Comparison of ENCODE assay signal across 9 mouse cellular contexts in the genomic region with DNA sequence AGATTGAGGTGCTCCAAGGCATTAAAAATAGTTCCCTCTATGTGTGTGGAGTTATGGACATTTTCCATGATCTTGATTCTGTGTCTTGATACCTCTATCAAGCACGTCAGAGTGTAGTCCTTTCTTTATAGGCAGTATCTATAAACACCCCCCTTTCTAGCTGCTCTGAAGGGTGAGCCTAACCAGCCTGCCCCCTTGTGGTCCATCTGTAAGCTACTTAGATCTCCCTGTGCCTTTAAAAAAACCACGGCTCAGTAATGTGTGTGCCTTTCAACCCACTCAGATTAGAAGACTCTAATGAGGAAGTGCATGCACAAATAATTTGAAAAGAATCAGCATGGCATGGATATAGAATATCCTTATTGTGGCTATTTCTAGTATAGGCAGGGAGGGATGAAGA.
DNase-seq lines count a peak whose midpoint lies in the region; ATAC-seq lines count a peak whose summit lies in the region.
"Had no signal": no experiment of that assay in that cellular context is flagged by ENCODE, and none has a peak within 500 bp of the region (broad histone marks: within the 10 kb centered on the region; RNA-seq: fewer than 3 reads in every experiment).

No protein-coding gene starts in this region.

- no peak overlapping the region for H3K27ac ChIP-seq in forebrain, embryonic 13.5 days
- no peak overlapping the region for H3K27ac ChIP-seq in forebrain, embryonic 10.5 days
- H3K27ac ChIP-seq in midbrain, embryonic 14.5 days (replicated peaks; ENCODE audit: low read depth, low read length) = no peak overlapping the region
- no peak overlapping the region for H3K27ac ChIP-seq in midbrain, embryonic 11.5 days (ENCODE audit: low read depth, low read length)
- H3K27ac ChIP-seq in forebrain, embryonic 16.5 days (ENCODE audit: low read length) = peak overlapping the region; percentile 3; the same call in 1 of the 2 replicates

- H3K9ac ChIP-seq in forebrain, embryonic 13.5 days = no peak overlapping the region
- no peak overlapping the region for H3K9ac ChIP-seq in midbrain, embryonic 14.5 days (replicated peaks; ENCODE audit: low read length)
- no peak overlapping the region for H3K9ac ChIP-seq in midbrain, embryonic 11.5 days (ENCODE audit: low read length)
- H3K9ac ChIP-seq in forebrain, embryonic 16.5 days (replicated peaks; ENCODE audit: low read depth, low read length) = no peak overlapping the region

- no peaks in the 10 kb centered on the region for H3K36me3 ChIP-seq in forebrain, embryonic 13.5 days (ENCODE audit: poor library complexity, severe bottlenecking)
- no peaks in the 10 kb centered on the region for H3K36me3 ChIP-seq in forebrain, embryonic 10.5 days (replicated peaks)
- no peaks in the 10 kb centered on the region for H3K36me3 ChIP-seq in midbrain, embryonic 14.5 days (ENCODE audit: control insufficient read depth, insufficient read depth, low read length)
- no peaks in the 10 kb centered on the region for H3K36me3 ChIP-seq in midbrain, embryonic 11.5 days (ENCODE audit: control insufficient read depth, insufficient read depth, low read length)
- H3K36me3 ChIP-seq in forebrain, embryonic 16.5 days (ENCODE audit: control insufficient read depth, insufficient read depth) = no peaks in the 10 kb centered on the region

- peak; percentile 66 for ATAC-seq in forebrain, embryonic 13.5 days
- ATAC-seq in midbrain, embryonic 14.5 days (ENCODE audit: low FRiP score, low TSS enrichment) = no peak
- no peak for ATAC-seq in midbrain, embryonic 11.5 days (ENCODE audit: low FRiP score)
- peak; percentile 68 for ATAC-seq in forebrain, embryonic 16.5 days

- no peaks in the 10 kb centered on the region for H3K27me3 ChIP-seq in forebrain, embryonic 13.5 days
- H3K27me3 ChIP-seq in forebrain, embryonic 10.5 days (ENCODE audit: poor library complexity, severe bottlenecking) = no peaks in the 10 kb centered on the region
- no peaks in the 10 kb centered on the region for H3K27me3 ChIP-seq in midbrain, embryonic 14.5 days (ENCODE audit: control insufficient read depth, insufficient read depth, low read length)
- H3K27me3 ChIP-seq in midbrain, embryonic 11.5 days (ENCODE audit: control insufficient read depth, insufficient read depth, low read length) = no peaks in the 10 kb centered on the region
- no peaks in the 10 kb centered on the region for H3K27me3 ChIP-seq in forebrain, embryonic 16.5 days (replicated peaks; ENCODE audit: control insufficient read depth, insufficient read depth, low read length)

- H3K4me2 ChIP-seq in forebrain, embryonic 13.5 days = no peak overlapping the region
- H3K4me2 ChIP-seq in midbrain, embryonic 14.5 days (ENCODE audit: low read length) = no peak overlapping the region
- H3K4me2 ChIP-seq in midbrain, embryonic 11.5 days = no peak overlapping the region
- H3K4me2 ChIP-seq in forebrain, embryonic 16.5 days (ENCODE audit: low read length) = no peak overlapping the region

- 39% methylated on average over 2 of the region's 2 CpGs for WGBS in forebrain, embryonic 13.5 days
- 60% methylated on average over 2 of the region's 2 CpGs for WGBS in forebrain, embryonic 10.5 days
- 33% methylated on average over 2 of the region's 2 CpGs for WGBS in midbrain, embryonic 14.5 days
- WGBS in midbrain, embryonic 11.5 days = 48% methylated on average over 2 of the region's 2 CpGs
- 17% methylated on average over 2 of the region's 2 CpGs for WGBS in forebrain, embryonic 16.5 days

- no peak for DNase-seq in forebrain, embryonic 10.5 days (ENCODE audit: extremely low spot score, low spot score)
- DNase-seq in midbrain, embryonic 14.5 days = peak; percentile 60
- DNase-seq in midbrain, embryonic 11.5 days (ENCODE audit: low spot score, missing footprints) = no peak
- peak; percentile 27 for DNase-seq in mesoderm, embryonic 11.5 days (ENCODE audit: low read depth, low spot score)
- DNase-seq in testis, postnatal 14 days (ENCODE audit: low spot score) = no peak
- no peak for DNase-seq in spleen, postnatal 14 days (ENCODE audit: low spot score in 2 of 2)
- DNase-seq: cerebellum, adult 2 months had no signal

- no peak overlapping the region for H3K4me3 ChIP-seq in forebrain, embryonic 13.5 days
- H3K4me3 ChIP-seq in forebrain, embryonic 10.5 days = no peak overlapping the region
- H3K4me3 ChIP-seq in midbrain, embryonic 14.5 days (replicated peaks; ENCODE audit: low read depth, low read length) = no peak overlapping the region
- H3K4me3 ChIP-seq in midbrain, embryonic 11.5 days (ENCODE audit: low read depth, low read length) = no peak overlapping the region
- no peak overlapping the region for H3K4me3 ChIP-seq in forebrain, embryonic 16.5 days (replicated peaks; ENCODE audit: low read length)

- no peaks in the 10 kb centered on the region for H3K4me1 ChIP-seq in forebrain, embryonic 13.5 days
- H3K4me1 ChIP-seq in forebrain, embryonic 10.5 days = no peaks in the 10 kb centered on the region
- no peaks in the 10 kb centered on the region for H3K4me1 ChIP-seq in midbrain, embryonic 14.5 days (ENCODE audit: control insufficient read depth, insufficient read depth, low read length)
- H3K4me1 ChIP-seq in midbrain, embryonic 11.5 days (ENCODE audit: control insufficient read depth, insufficient read depth, low read length) = no peaks in the 10 kb centered on the region
- H3K4me1 ChIP-seq in forebrain, embryonic 16.5 days (replicated peaks; ENCODE audit: control insufficient read depth, insufficient read depth, low read length) = 0 out of 2 replicates have a peak, but pooled peaks cover 4% of the 10 kb centered on the region

- no peaks in the 10 kb centered on the region for H3K9me3 ChIP-seq in forebrain, embryonic 13.5 days (replicated peaks)
- H3K9me3 ChIP-seq in forebrain, embryonic 10.5 days = no peaks in the 10 kb centered on the region
- no peaks in the 10 kb centered on the region for H3K9me3 ChIP-seq in midbrain, embryonic 14.5 days (ENCODE audit: control insufficient read depth, low read length)
- H3K9me3 ChIP-seq in midbrain, embryonic 11.5 days (ENCODE audit: control insufficient read depth, low read length) = no peaks in the 10 kb centered on the region
- H3K9me3 ChIP-seq in forebrain, embryonic 16.5 days (ENCODE audit: control insufficient read depth, low read length) = no peaks in the 10 kb centered on the region

Comparison
In these comparisons a context has a peak if more than half of its experiments do, and no peak if none do; other contexts are left out.
1. DNase-seq: peak in midbrain, embryonic 14.5 days (single experiment) and mesoderm, embryonic 11.5 days (single experiment); none in forebrain, embryonic 10.5 days (single experiment), midbrain, embryonic 11.5 days (single experiment), testis, postnatal 14 days (single experiment) and spleen, postnatal 14 days (0 of 2).
2. ATAC-seq: peak in forebrain, embryonic 13.5 days (single experiment) and forebrain, embryonic 16.5 days (single experiment); none in midbrain, embryonic 14.5 days (single experiment) and midbrain, embryonic 11.5 days (single experiment).